Mouse (Mus musculus) heart, embryonic 15.5 days (tissue): Measurements from ENCODE around the gene Gm49388. TPM values are rescaled to one million over a fixed set of nuclear protein-coding genes. Genes with fewer than 3 reads are reported as not detected.
A peak's percentile ranks its signal among the peaks of the same experiment; 100 is the strongest.

Experiments
- ATAC-seq: fragments of 200-750 bp; cut with Nextera tagmentation; replicated peaks from 2 replicates; pipeline ENCODE4 v1.8.0; 2017; ENCODE audit warnings: low read depth, moderate TSS enrichment; ENCODE audit not compliant: insufficient number of reproducible peaks, insufficient read depth, low FRiP score
- H3K27ac ChIP-seq: fragments of 300-500 bp; sonication (generic); 2 replicates; pipeline ENCODE4 v1.5.1; 2015; ENCODE audit warnings: mild to moderate bottlenecking, inconsistent platforms
- H3K27me3 ChIP-seq: fragments of 300-500 bp; sonication (generic); 2 replicates; pipeline ENCODE4 v1.6.1; 2015; ENCODE audit warnings: inconsistent platforms
- H3K36me3 ChIP-seq: fragments of 300-500 bp; sonication (generic); 2 replicates; pipeline ENCODE4 v1.6.1; 2015; ENCODE audit warnings: mild to moderate bottlenecking, inconsistent platforms
- H3K4me1 ChIP-seq: fragments of 300-500 bp; sonication (generic); replicated peaks from 2 replicates; pipeline ENCODE4 v1.6.1; 2015; ENCODE audit warnings: inconsistent platforms
- H3K4me2 ChIP-seq: fragments of 300-500 bp; sonication (generic); 2 replicates; pipeline ENCODE4 v1.6.1; 2015; ENCODE audit warnings: inconsistent platforms, mild to moderate bottlenecking, moderate library complexity
- H3K4me3 ChIP-seq: fragments of 300-500 bp; sonication (generic); 2 replicates; pipeline ENCODE4 v1.5.1; 2015; ENCODE audit warnings: mild to moderate bottlenecking, inconsistent platforms
- H3K9ac ChIP-seq: fragments of 300-500 bp; sonication (generic); 2 replicates; pipeline ENCODE4 v1.6.1; 2015; ENCODE audit warnings: mild to moderate bottlenecking, inconsistent platforms
- H3K9me3 ChIP-seq: fragments of 300-500 bp; sonication (generic); replicated peaks from 2 replicates; pipeline ENCODE4 v1.6.1; 2016; ENCODE audit warnings: inconsistent platforms
- whole genome bisulfite sequencing: fragments of 180-500 bp; shearing (Covaris S2); methylation state at CpG from one replicate; pipeline ENCODE4 v1.1.7; 2015; ENCODE audit warnings: mixed read lengths; 5-methylcytosine and 5-hydroxymethylcytosine counted together
- polyA plus RNA-seq: library from polyadenylated mRNA; unstranded; fragments of >200 nt; fragmentation: Nextera tagmentation; extraction: Ambion mirVana; gene quantifications from 2 replicates; pipeline ENCODE4 v1.2.1, GENCODE M21; 2015

Gm49388 gene
- polyA plus RNA-seq, 1 experiment from 2014 or later = not detected

DNA sequence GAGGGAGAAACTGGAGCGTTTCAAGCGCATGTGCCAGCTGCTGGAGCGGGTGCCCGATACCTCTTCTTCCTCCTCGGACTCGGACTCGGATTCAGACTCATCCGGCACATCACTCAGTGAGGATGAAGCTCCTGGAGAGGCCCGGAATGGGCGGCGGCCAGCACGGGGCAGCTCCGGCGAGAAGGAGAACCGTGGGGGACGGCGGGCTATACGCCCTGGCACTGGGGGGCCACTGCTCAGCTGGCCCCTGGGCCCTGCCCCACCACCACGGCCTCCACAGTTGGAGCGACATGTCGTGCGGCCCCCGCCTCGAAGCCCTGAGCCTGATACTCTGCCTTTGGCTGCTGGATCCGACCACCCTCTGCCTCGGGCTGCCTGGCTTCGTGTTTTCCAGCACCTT lies 33.3 kb upstream of the Gm49388 start:
- Histone ChIP-seq H3K36me3 (peaks cover 59% of the 10 kb centered on the region), H3K9ac (no peak overlapping the region), H3K27ac (no peak overlapping the region), H3K27me3 (no peaks in the 10 kb centered on the region), H3K4me2 (no peak overlapping the region), H3K9me3 (no peaks in the 10 kb centered on the region), H3K4me1 (peaks cover 8% of the 10 kb centered on the region; the same call in 1 of the 2 replicates), H3K4me3 (no peak overlapping the region)
- WGBS = 93% methylated on average over 27 of the region's 27 CpGs
- ATAC-seq = no peak

DNA sequence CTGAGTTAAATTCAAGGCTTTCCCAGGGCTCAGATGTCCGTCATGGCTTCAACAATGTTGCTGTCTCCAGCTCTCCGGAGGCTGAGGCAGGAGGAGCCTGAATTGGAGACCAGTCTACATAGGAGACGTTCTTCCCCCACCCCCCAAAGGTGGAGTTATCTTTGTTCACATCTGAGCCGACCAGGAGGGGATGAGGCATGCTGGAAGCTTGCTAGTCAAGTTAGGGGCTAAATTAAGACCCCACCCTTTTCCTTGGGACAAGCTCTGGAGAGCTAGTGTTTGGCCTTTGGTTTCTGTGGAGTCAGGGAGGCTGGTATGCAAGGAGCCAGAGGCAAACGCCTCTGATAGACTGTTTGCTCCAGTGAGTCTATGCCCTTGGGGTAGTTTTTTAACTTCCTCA lies 32.2 kb upstream of the Gm49388 start:
- Histone ChIP-seq H3K4me2 (no peak overlapping the region), H3K4me3 (no peak overlapping the region), H3K36me3 (peaks cover 63% of the 10 kb centered on the region), H3K27ac (no peak overlapping the region), H3K27me3 (no peaks in the 10 kb centered on the region), H3K9me3 (no peaks in the 10 kb centered on the region), H3K4me1 (no peaks in the 10 kb centered on the region), H3K9ac (no peak overlapping the region)
- 65% methylated on average over 5 of the region's 5 CpGs for WGBS
- no peak for ATAC-seq

DNA sequence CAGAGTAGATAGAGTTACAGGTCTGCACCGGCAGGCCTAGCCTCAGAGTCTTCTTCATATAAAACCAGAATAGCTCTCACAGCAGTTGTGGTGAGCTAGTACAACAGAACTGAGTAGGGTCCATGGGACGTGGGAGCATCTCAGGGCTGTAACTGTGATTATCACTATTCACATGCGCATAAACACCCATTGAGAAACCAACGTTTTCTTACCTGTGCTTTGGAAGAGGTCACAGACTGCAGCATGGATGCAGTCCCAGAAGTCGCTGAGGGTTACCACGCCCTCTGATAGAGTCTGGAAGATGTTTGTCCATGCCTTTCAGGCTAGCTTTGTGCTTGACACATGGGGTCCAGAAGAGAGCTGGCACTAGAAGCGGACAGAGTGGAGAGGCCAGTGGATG lies 31.7 kb upstream of the Gm49388 start:
- 92% methylated on average over 7 of the region's 7 CpGs for WGBS
- Histone ChIP-seq H3K4me2 (no peak overlapping the region), H3K4me3 (no peak overlapping the region), H3K9ac (no peak overlapping the region), H3K4me1 (no peaks in the 10 kb centered on the region), H3K9me3 (no peaks in the 10 kb centered on the region), H3K27me3 (no peaks in the 10 kb centered on the region), H3K27ac (no peak overlapping the region), H3K36me3 (peaks cover 57% of the 10 kb centered on the region)
- no peak for ATAC-seq

DNA sequence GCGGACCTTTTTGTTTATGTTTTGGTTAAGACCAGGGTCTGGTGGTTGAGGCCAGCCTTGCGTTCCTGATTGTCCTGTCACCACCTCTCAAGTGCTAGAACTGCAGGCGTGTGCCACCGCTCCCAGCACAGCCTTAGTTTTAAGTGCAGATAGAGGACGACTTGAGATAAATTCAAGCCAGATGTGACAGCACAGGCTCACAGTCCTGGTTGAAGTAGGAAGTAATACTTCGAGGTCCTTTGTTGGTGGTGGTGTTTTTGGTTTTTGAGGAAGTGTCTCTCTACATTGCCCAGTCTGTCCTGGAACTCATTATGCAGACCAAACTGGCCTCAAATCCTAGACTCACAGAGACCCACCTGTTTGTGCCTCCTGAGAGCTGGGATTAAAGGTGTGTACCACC lies 25.7 kb upstream of the Gm49388 start:
- WGBS = 16% methylated on average over 6 of the region's 6 CpGs
- H3K4me2 ChIP-seq = peak overlapping the region; percentile 35; the same call in 1 of the 2 replicates
- H3K9me3 ChIP-seq = no peaks in the 10 kb centered on the region
- H3K27ac ChIP-seq = 0 out of 2 replicates have a peak overlapping the region, but pooled peaks have one; percentile 4
- no peak overlapping the region for H3K4me3 ChIP-seq
- no peak overlapping the region for H3K9ac ChIP-seq
- peaks cover 18% of the 10 kb centered on the region for H3K4me1 ChIP-seq
- H3K36me3 ChIP-seq = peaks cover 30% of the 10 kb centered on the region
- ATAC-seq = no peak
- H3K27me3 ChIP-seq = no peaks in the 10 kb centered on the region

DNA sequence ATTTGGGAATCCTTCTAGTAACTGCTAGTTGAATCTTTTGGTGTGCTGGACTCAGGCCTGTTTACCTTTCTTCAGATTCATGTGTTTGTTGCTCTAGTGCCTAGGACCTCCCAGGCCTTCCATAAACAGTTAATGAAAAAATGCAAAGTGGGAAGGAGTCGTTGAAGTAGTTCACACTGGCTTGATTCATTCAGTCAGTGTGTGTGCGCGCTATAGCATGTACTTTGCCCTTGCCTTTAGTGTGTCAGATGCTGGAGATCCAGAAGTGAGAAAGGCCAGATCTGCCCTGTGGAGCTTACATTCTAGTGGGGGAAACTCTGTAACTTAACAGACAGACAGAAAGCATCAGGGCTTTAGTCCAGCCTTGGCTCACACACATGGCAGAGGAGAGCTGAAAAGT lies 24.9 kb upstream of the Gm49388 start:
- H3K27ac ChIP-seq = no peak overlapping the region
- no peak for ATAC-seq
- H3K4me3 ChIP-seq = no peak overlapping the region
- H3K4me2 ChIP-seq = no peak overlapping the region
- no peaks in the 10 kb centered on the region for H3K9me3 ChIP-seq
- 79% methylated on average over 3 of the region's 3 CpGs for WGBS
- H3K4me1 ChIP-seq = peaks cover 18% of the 10 kb centered on the region
- H3K36me3 ChIP-seq = peaks cover 35% of the 10 kb centered on the region
- no peak overlapping the region for H3K9ac ChIP-seq
- H3K27me3 ChIP-seq = no peaks in the 10 kb centered on the region

DNA sequence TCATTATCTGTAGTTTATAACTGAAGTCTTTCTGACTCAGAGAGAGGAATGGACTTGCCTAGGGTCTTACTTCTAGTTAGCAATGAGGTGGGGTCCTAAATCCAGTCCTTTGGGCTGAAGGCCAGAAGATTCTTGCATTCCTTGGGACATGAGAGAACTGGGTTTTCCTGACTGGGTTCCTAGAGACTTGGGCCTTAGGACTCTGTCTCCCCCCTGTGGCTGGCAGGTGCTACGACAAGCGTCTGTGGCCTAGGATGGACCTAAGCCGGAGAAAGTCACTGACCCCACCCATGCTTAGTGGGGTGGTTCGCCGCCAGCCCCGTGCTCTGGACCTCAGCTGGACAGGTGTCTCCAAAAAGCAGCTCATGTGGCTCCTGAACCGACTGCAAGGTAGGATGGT lies 24.4 kb upstream of the Gm49388 start:
- H3K27ac ChIP-seq = no peak overlapping the region
- H3K4me3 ChIP-seq = no peak overlapping the region
- no peaks in the 10 kb centered on the region for H3K27me3 ChIP-seq
- H3K36me3 ChIP-seq = peaks cover 36% of the 10 kb centered on the region
- WGBS = 24% methylated on average over 7 of the region's 7 CpGs
- H3K9ac ChIP-seq = no peak overlapping the region
- no peak for ATAC-seq
- peaks cover 18% of the 10 kb centered on the region for H3K4me1 ChIP-seq
- no peaks in the 10 kb centered on the region for H3K9me3 ChIP-seq
- no peak overlapping the region for H3K4me2 ChIP-seq

DNA sequence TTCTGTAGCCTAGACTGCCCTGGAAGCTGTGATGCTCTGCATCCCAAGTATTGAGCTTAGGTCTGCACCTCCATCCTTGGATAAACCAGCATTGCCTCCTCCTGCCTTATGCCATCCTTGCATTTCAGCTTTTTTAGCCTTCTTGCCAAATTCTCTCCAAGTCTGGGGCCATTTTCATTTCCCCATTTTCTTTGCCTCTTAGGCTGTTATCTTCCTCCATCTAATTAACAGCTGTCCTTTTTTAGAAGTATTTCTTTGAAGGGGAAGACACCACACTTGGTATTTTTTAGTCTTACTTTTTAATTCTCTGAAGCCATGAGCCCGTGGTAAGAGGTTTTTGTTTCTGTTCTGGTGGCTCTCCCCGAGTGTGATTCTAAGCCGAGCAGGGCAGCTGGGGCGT lies 21.8 kb upstream of the Gm49388 start:
- 87% methylated on average over 4 of the region's 4 CpGs for WGBS

DNA sequence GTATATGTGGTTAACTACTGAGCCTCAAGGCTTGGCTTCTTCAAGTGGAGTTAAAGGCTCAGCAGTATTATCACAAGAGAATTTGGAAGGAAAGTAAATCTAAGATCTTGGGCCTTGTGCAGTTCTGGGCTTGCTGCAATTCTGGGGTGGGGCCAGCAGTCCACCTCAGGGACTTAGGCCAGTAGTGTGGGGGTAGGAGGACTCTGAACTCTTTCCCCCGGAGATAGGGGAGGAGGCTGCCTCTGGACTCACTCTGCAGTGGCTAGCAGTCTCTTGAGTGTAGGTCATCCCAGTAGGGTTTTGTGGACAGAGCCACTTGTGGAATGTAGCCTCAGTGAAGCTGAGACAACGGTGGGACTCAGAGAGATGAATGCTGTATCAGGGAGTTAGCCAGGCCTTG lies 19.7 kb upstream of the Gm49388 start:
- H3K4me2 ChIP-seq = no peak overlapping the region
- 66% methylated on average over 2 of the region's 2 CpGs for WGBS
- H3K27me3 ChIP-seq = no peaks in the 10 kb centered on the region
- H3K4me3 ChIP-seq = no peak overlapping the region
- no peak for ATAC-seq
- H3K36me3 ChIP-seq = peaks cover 27% of the 10 kb centered on the region
- H3K9ac ChIP-seq = no peak overlapping the region
- H3K4me1 ChIP-seq = peaks cover 24% of the 10 kb centered on the region
- no peaks in the 10 kb centered on the region for H3K9me3 ChIP-seq
- no peak overlapping the region for H3K27ac ChIP-seq

More for the DNA sequence above, 21.8 kb upstream of the Gm49388 start:
- H3K4me1 ChIP-seq = peaks cover 22% of the 10 kb centered on the region
- peaks cover 27% of the 10 kb centered on the region for H3K36me3 ChIP-seq
- no peak for ATAC-seq
- no peak overlapping the region for H3K4me3 ChIP-seq
- no peak overlapping the region for H3K9ac ChIP-seq
- no peaks in the 10 kb centered on the region for H3K27me3 ChIP-seq
- H3K27ac ChIP-seq = no peak overlapping the region
- H3K9me3 ChIP-seq = no peaks in the 10 kb centered on the region
- H3K4me2 ChIP-seq = no peak overlapping the region

DNA sequence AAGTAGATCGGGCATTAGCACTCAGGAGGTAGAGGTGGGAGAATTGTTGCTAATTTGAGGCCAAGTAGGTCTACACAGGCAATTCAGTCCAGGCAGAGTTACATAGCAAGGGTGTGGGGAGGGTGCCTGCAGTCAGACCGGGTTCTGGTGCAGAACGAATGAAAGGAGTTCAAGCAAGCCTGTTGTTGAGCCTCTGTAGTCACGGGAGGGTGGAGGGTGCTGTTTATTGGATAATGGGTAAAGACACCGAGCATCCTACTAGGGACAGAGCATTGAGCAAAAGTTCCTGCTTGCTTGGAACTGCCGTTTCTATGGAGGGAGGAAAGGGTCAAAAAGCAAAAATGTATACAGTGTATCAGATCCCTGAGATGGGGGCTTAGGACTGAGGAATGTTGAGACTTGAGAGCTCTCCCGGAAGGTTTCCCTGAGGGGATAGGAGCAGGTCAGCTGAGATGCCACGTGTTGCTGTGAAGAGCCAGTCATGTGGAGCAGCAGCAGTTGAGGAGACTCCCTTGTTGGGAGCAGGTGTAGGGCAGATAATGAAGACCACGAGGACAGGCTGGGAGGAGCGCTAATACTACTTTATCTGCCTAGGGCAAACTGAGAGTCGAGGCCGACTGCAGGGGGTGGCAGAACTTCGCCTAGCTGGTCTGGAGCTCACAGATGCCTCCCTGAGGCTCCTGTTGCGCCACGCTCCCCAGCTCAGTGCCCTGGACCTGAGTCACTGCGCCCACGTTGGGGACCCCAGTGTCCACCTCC lies 18.4 kb upstream of the Gm49388 start:
- H3K4me3 ChIP-seq = no peak overlapping the region
- no peak overlapping the region for H3K27ac ChIP-seq
- H3K4me2 ChIP-seq = no peak overlapping the region
- H3K27me3 ChIP-seq = no peaks in the 10 kb centered on the region
- peaks cover 28% of the 10 kb centered on the region for H3K4me1 ChIP-seq
- H3K9me3 ChIP-seq = no peaks in the 10 kb centered on the region
- no peak overlapping the region for H3K9ac ChIP-seq
- peaks cover 27% of the 10 kb centered on the region for H3K36me3 ChIP-seq
- ATAC-seq = no peak
- WGBS = 70% methylated on average over 17 of the region's 17 CpGs

DNA sequence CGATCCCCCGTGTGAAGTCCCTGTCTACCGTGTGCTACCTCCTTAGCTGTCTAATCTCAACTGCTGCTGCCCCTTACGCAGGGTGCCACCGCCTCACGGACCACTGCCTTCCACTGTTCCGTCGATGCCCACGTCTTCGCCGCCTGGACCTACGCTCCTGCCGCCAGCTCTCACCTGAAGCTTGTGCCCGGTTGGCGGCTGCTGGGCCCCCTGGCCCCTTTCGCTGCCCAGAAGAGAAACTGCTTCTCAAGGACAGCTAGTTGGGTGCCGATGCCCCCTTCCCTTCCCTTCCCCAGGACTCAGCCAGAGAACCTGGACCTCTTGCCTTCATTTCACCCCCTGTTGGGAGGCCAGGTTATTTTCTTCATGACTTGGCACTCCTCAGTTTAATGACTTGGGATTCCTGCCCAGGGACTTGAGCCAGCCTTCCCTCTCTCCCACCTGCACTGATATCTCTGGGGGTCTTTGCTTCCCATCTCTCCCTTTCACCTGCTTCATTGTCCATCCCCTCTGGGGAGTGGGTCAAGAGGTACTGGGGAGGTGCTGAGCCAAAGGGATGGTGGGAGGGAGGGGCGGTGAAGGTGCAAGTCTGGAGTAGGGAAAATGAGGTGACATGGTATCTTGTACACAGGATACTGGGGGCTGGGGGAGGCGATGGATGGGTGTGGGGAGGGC lies 17.6 kb upstream of the Gm49388 start:
- H3K4me1 ChIP-seq = peaks cover 28% of the 10 kb centered on the region
- WGBS = 90% methylated on average over 19 of the region's 19 CpGs
- H3K27ac ChIP-seq = no peak overlapping the region
- no peak for ATAC-seq
- H3K9me3 ChIP-seq = no peaks in the 10 kb centered on the region
- peaks cover 22% of the 10 kb centered on the region for H3K36me3 ChIP-seq
- no peak overlapping the region for H3K9ac ChIP-seq
- H3K4me2 ChIP-seq = no peak overlapping the region
- no peaks in the 10 kb centered on the region for H3K27me3 ChIP-seq
- no peak overlapping the region for H3K4me3 ChIP-seq

DNA sequence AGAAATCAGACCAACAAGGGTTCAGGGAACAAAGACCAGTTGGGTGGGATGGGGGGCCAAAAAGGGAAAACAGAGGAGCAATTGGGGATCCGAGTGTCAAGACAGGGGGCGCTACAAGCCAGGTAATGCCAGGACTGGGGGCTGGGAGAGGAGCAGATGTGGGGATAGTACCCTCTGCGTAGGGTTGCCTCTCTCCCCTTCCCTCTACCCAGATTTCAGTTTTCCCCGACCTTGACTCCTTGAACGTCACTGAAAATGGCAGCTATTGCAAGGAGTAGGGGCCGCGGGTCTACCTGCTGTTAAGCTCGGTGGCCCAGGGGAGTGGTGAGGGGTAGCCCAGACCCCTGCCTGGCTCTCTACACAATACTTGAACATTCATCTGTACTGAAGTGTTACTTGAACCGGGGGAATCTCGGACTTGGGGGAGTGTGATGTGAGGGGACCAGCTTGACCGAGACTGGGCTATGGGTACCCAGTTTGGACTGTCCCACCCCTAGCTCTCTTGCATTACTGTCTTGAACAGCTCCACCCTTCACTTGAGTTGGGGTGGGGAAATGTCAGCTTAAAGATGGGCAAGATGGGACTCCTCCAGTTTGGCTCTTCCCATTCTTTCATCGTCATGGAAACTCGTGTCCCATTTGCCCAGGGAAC lies 16.9 kb upstream of the Gm49388 start:
- H3K36me3 ChIP-seq = peaks cover 18% of the 10 kb centered on the region
- no peaks in the 10 kb centered on the region for H3K27me3 ChIP-seq
- H3K9ac ChIP-seq = no peak overlapping the region
- no peak overlapping the region for H3K4me3 ChIP-seq
- no peaks in the 10 kb centered on the region for H3K9me3 ChIP-seq
- 62% methylated on average over 13 of the region's 13 CpGs for WGBS
- peak overlapping the region; percentile 97; the same call in 1 of the 2 replicates for H3K4me2 ChIP-seq
- peak overlapping the region; percentile 7; the same call in 1 of the 2 replicates for H3K27ac ChIP-seq
- ATAC-seq = no peak
- H3K4me1 ChIP-seq = peaks cover 28% of the 10 kb centered on the region
